Mouse (Mus musculus) natural killer cell, adult 2 months (primary cell): ENCODE results near the gene Slc25a35.
"Not testable (repeated sequence)": the region's sequence is repeated elsewhere in the genome, so short reads cannot be mapped to it uniquely, and the experiment has no call there.

Source experiments
- DNase-seq, 2 experiments: peaks; one replicate each; pipeline ENCODE4 v3.0.0; 2022; ENCODE audit warnings: low spot score in 2 of 2

Slc25a35 gene

DNA sequence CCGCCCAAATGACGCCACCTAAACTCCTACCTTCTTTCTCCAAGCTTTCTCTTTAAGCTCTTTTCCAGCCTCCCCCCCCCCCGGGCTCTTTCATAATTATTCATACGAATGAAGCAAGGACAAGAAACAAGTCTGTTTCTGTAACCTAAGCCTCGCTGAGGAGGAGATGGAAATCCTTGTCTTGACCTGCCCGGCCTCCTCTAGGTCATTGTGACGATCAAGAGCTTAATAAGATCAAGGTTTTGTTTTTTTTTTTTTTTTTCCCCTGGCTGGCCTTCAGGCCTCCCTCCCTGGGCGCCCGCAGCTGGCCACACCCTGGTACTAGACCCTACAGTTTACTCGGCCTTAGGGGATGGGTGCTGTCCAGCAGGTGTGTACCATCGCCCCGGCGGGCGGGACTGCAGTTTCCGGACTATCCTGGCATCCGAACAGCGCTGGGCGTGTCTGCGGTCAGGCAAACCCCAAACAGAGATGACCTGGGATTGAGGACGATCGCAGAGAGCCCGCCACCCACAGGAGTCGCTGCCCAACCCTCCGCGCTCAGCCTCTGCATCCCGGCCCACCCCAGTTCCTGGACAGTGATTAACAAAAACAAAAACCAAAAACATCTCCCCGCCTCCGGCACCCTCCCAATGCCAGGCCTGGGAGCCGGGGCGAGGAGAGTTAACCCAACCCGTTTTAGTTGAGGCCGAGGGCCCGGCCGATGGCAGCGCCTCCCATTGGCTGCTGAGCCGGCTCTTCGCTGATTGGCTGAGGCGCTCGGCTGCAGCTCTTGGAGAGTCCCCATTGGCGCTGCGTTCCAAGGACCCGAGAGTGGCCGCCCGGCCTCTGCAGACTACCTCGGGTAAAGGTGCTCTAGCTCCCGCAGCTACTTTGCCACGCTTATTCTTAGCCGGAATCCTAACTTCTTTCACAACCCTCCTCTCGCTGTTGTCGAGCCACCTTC, at the start of gene Slc25a35:
Gene Slc25a35 (plus strand): TSS at position 795 of the 946 bp plus-strand sequence.
- peak; percentile 79 to 82 for DNase-seq

DNA sequence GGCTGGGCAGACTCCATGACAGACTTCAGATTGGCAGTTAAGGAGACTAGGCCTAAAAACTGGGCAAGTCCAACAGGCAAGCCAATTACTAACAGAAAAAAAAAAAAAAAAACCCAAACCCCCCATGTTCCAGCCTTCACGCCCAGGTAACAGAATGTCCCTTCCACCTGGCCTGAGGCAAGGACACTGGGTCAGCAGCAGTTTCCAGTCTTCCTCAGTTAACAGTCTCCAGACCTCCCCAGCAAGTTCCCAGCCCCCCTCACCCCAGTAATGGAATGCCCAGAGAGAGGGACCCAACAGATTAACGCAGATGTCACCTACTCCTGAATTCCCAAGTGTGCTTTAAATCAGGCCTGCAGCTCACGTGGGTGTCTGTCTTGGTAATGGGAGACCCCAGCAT, 44.7 kb upstream of the Slc25a35 start:
- DNase-seq = no peak

DNA sequence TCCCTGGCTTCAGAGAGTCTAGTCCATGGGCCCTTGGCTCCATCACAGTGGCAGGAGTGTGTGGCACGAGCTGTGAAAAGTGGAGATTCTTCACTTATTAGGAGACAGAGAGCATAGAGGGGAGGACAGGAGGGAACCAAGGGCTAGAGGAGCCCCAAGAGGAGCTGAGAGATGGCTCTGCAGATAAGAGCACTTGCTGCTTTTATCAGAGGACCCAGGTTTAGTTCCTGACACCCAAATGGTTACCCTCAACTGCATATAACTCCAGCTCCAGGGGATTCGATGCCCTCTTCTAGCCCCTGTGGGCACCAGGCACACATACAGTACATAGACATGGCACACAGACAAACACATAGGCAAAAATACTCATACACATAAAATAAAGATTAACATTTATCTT, 43.2 kb upstream of the Slc25a35 start:
- DNase-seq = no peak

GRCm38 (mm10) chr11:68926981-68927380, 41.0 kb upstream of the Slc25a35 start, which contains the start of gene Odf4:
Gene Odf4, minus strand, starts transcription at chr11:68927081.
- DNase-seq = no peak

- no peak for DNase-seq
Measured at GRCm38 (mm10) chr11:68929947-68930346, 38.0 kb upstream of the Slc25a35 start.

GRCm38 (mm10) chr11:68933885-68934507, 33.9 kb upstream of the Slc25a35 start:
- no peak for DNase-seq

- DNase-seq = not testable (repeated sequence)
Measured at GRCm38 (mm10) chr11:68936951-68937350, 31.0 kb upstream of the Slc25a35 start.

DNA sequence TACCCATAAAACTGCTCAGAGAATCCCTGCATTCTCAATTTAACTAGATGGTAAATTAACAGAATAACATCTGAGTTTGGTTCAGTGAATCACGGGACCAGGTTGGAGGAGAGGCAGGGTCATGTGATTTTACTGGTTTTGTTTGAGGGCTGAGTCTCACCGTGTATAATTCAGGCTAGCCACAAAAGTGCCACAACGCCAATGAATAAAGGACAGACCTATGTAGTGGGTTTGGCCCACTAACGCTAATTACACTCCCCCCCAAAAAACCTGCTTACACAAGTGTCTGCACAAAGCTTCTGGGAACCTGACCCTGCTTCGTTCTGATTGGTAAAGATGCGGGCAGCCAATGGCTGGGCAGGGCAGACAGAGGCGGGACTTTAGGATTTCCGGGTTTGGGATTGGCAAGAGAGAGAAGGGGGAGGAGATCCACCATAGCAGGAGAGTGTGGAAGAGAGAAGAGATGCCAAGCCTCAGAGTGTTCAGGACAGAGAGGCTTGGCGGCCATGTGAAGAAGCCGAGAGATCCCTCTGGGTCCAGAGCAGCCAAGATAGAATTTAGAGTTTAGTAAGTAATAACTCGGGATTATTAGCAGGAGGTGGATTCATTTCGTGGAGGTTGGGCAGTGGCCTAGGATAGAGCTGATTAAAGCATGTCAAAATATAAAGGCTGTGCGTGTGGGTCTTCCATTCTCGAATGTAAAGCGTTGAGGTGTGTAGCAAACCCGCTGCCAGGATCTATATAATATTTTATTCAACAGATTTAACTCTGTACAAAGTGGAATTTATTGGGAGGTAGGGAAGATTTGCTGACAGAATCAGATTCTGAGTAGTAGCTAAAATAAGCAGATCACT, 28.3 kb upstream of the Slc25a35 start:
- peak; percentile 80 for DNase-seq

- DNase-seq = no peak
Measured at GRCm38 (mm10) chr11:68940516-68940915, 27.4 kb upstream of the Slc25a35 start.

- DNase-seq = no peak
Measured at GRCm38 (mm10) chr11:68942731-68943130, 25.2 kb upstream of the Slc25a35 start.

DNA sequence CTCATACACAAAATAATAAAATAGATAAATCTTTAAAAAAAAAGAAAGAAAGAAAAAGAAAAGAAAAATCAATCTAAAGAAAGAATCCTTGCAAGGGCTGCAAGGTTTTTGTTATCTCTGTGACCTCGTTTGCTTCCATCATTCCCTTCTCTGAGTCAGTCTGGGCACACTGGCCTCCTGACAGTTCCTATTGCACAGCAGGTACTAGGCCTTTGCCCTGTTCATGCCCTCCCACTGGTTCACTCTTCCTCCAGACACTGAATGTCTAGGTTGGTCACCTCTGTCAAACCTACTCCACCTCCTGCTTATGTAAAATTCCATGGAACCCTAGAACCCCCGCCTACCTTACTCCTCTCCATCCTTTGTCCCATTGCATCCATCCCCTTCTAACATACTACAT, 22.7 kb upstream of the Slc25a35 start:
- no peak for DNase-seq

- no peak for DNase-seq
Measured at GRCm38 (mm10) chr11:68946001-68946400, 21.9 kb upstream of the Slc25a35 start.

DNA sequence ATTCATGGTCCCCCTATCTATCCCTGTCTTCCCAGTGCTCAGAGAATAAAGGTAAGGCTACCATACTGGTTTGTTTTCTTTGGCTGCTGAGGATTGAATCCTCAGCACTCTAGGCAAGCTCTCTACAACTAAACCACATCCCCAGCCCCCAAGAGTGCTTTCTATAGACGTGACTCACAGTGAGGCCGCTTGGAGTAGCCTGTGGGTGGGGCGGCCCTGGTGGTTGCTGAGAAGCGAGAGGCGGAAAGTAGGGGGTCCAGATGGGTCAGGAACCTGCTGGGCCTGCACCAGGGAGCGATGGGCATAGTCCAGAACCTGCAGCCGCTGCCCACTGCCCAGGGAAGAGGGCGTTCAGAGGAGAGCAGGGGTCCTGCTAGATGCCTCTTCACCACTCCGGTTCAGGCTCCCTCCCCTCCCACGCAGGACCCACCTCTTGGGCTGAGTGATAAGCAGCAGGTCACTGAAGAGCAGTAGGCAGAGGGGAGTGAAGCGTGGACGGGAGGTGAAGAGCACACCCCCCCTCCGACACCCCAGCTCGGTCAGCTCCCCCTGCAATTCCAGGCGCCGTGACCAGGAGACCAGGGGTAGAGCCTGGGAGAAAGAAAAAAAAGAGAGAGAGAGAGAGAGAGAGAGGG, 21.0 kb upstream of the Slc25a35 start:
- no peak for DNase-seq

DNA sequence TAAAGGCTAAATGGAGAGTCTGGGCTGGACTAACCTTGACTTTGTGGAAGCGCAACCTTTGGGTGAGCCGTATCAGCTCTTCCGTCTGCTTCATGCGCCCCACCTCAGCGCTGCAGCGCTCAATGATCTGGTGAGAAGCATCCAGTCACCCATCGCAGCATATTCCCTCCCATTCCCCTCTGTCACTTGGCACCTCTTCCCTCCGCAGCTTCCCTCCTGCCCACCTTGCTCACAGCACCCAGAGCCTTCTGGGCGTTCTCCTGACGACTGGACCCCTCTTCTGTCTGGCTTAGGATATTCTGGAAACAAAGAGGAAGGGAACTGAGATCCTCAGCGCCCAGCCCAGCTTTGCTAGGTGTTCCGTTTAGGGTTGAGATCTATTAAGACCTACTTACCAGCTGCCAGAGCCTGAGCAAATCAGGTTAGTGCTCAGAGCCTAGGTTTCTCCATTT, 20.4 kb upstream of the Slc25a35 start:
- no peak for DNase-seq

DNA sequence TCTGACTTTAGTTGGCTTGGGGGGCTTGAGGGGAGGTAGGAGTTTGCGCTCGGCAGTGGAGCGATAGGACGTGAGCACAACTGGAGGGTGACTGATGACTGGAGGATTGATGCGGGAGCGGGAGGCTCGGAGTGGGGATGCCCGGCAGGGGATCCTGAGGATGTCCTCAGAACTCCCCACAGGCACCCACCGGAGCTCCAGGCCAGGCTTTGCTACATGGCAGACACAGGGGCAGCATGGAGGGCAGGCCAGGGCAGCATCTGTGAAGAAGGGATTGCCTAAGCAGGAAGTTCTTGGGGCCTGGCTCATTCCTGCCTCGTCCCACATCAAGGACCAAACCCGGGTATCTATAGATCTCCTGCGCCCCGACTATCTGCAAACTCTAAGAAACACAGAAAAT, 14.0 kb upstream of the Slc25a35 start:
- DNase-seq = no peak

DNA sequence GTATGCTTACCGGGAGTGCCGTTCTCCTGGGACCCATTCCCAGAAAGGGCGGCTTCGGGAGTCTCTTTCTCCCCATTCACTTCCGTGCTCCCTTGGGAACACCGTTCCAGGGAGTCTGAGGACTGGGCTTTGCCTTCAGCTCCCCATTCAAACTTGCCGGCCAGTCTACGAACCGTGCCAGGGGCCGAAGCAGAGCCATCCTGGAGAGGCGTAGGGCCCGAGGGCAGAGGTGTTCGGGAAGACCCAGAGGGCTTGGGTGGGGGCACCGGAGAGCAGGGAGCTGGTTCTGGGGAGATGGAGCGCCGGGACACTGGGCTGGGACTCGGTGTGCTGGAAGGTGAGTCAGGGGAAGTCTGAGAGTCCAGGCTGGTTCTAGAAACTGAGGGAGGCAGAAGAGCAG, 13.5 kb upstream of the Slc25a35 start:
- no peak for DNase-seq

- no peak for DNase-seq
Measured at GRCm38 (mm10) chr11:68955473-68955872, 12.5 kb upstream of the Slc25a35 start.

- DNase-seq = no peak
Measured at GRCm38 (mm10) chr11:68956107-68956506, 11.8 kb upstream of the Slc25a35 start.

- DNase-seq = no peak
Measured at GRCm38 (mm10) chr11:68956697-68957096, 11.2 kb upstream of the Slc25a35 start.

DNA sequence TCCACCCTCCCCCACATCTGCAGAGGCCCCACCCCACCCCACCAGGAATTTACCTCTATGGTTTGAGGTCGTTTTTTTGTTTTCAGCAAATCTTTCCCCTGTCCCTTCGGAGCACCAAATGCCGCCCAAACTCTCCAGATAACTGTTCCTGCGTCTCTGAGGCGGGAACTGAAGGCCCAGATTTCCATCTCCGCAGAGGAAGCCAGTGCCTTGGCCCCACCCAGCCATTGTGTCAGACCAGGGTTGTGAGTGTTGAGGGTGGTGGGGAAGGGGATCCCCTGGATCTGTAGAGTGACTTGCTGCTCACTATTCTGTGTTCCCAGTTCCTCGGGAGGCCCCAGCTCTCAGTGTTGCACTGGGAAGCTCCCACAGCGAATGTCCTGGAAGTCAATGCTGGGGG, 10.6 kb upstream of the Slc25a35 start, which contains the start of gene Arhgef15:
Gene Arhgef15 (minus strand): TSS at position 173 of the 400 bp plus-strand sequence.
- no peak for DNase-seq

- DNase-seq = no peak
Measured at GRCm38 (mm10) chr11:68957971-68958370, 10.0 kb upstream of the Slc25a35 start.
